Mouse (Mus musculus): ENCODE data around the gene Tmem141. TPM values are rescaled to one million over a fixed set of nuclear protein-coding genes. Genes with fewer than 3 reads are reported as not detected.

The Tmem141 gene
- polyA plus RNA-seq, 1 experiment = 18.3 TPM

DNA sequence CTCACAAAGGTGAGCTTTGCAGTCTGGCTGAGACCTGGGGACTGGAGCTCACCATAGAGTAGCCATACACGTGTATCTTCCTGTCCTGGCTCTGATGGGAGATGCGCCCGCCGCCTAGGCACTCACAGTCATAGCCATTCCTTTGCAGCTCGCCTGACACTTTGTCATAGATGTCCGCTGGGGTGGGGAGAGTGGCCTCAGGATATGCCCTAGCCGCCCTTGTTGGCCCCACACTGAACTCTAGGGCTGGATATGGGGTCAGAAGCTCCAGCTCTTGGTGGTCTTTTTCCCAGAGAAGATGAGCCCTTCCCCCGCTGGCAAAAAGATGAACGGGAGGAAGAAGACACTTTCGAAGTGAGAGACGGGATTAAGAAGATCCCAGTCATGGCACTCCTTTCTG lies 47.7 kb downstream of the Tmem141 start:
- 0 out of 2 replicates have a peak overlapping the region, but pooled peaks have one; percentile 4 for H3K27ac ChIP-seq (ENCODE audit: insufficient read depth, low read length)
- peak overlapping the region; percentile 52 for H3K4me3 ChIP-seq (ENCODE audit: insufficient read depth, low read length)
- TF ChIP-seq CTCF (IDR thresholded peaks at IDR 0.05; ENCODE audit: borderline replicate concordance, insufficient read depth, low read length) (no peak), POLR2A (IDR thresholded peaks at IDR 0.05; ENCODE audit: low read depth, low read length) (no peak)
- peaks cover 6% of the 10 kb centered on the region; the same call in 1 of the 2 replicates for H3K4me1 ChIP-seq (ENCODE audit: control insufficient read depth, insufficient read depth, low read length)

DNA sequence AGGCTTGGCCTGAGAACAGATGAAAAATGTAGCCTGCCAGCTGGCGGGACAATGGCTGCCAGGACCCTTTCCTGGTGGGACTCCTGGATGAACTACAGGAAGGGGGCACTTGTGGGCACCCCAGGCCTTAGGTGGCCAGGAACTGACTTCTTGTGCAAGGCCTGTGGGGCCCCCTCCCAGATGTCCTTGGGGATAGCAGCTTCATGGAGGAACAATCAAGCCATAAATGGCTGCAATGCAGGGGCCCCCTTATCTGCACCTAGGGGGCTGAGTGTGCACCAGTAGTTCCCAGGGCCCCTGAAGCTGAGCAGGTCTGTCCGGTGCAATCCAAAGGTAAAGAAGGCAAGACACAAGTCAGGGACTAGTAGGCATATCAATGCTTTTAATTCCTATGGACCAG lies 48.7 kb downstream of the Tmem141 start:
- Histone ChIP-seq H3K4me3 (ENCODE audit: insufficient read depth, low read length) (no peak overlapping the region), H3K27ac (ENCODE audit: insufficient read depth, low read length) (no peak overlapping the region)

DNA sequence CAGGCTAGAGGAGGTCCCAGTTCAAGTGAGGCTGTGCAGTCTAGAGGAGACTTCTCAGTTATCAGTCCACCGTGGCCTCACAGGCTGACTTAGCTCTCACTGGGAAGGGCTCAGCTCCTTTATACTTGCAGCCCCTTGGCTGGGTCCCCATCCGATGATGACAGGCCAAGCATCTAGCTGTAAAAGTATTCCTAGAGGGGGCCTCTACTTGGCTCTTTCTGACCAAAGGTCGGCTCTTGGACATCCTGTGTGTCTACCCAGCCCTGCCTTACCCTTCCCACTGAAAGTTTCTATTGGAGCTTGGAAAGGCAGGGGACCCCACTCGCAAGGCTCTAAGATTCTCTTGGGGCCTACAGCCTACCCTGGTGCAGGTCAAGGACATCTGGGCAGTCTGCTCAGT lies 50.6 kb downstream of the Tmem141 start:
- no peak overlapping the region for H3K27ac ChIP-seq (ENCODE audit: insufficient read depth, low read length)
- peaks cover 6% of the 10 kb centered on the region; the same call in 1 of the 2 replicates for H3K4me1 ChIP-seq (ENCODE audit: control insufficient read depth, insufficient read depth, low read length)
- TF ChIP-seq POLR2A (IDR thresholded peaks at IDR 0.05; ENCODE audit: low read depth, low read length) = no peak
- TF ChIP-seq CTCF (IDR thresholded peaks at IDR 0.05; ENCODE audit: borderline replicate concordance, insufficient read depth, low read length) = no peak
- no peak overlapping the region for H3K4me3 ChIP-seq (ENCODE audit: insufficient read depth, low read length)

More for the DNA sequence above, 48.7 kb downstream of the Tmem141 start:
- TF ChIP-seq CTCF (IDR thresholded peaks at IDR 0.05; ENCODE audit: borderline replicate concordance, insufficient read depth, low read length) (no peak), POLR2A (IDR thresholded peaks at IDR 0.05; ENCODE audit: low read depth, low read length) (no peak)
- H3K4me1 ChIP-seq (ENCODE audit: control insufficient read depth, insufficient read depth, low read length) = peaks cover 6% of the 10 kb centered on the region; the same call in 1 of the 2 replicates

Other genes starting within 250 kb of the Tmem141 start
- 3.3 and 5.2 TPM in 2 replicates for gene Sapcd2, start 249.7 kb downstream of the Tmem141 start, polyA plus RNA-seq (2011; ENCODE audit: insufficient read length, low read depth, missing spikeins)
- 0.33 and 2.2 TPM in 2 replicates for gene Entpd2, start 226.1 kb downstream of the Tmem141 start, polyA plus RNA-seq (2011; ENCODE audit: insufficient read length, low read depth, missing spikeins)
- gene Npdc1, start 222.7 kb downstream of the Tmem141 start, polyA plus RNA-seq (2011; ENCODE audit: insufficient read length, low read depth, missing spikeins) = 86.0 and 107 TPM in 2 replicates
- gene Fut7, start 198.7 kb downstream of the Tmem141 start, polyA plus RNA-seq (2011; ENCODE audit: insufficient read length, low read depth, missing spikeins) = not detected in 2 replicates
- 7.8 and 12.1 TPM in 2 replicates for gene Abca2, start 193.3 kb downstream of the Tmem141 start, polyA plus RNA-seq (2011; ENCODE audit: insufficient read length, low read depth, missing spikeins)
- gene Clic3, start 165.2 kb downstream of the Tmem141 start, polyA plus RNA-seq (2011; ENCODE audit: insufficient read length, low read depth, missing spikeins) = not detected in 2 replicates
- gene Paxx, start 160.9 kb downstream of the Tmem141 start, polyA plus RNA-seq (2011; ENCODE audit: insufficient read length, low read depth, missing spikeins) = 12.9 and 13.6 TPM in 2 replicates
- not detected in 2 replicates for gene Ptgds, start 152.0 kb downstream of the Tmem141 start, polyA plus RNA-seq (2011; ENCODE audit: insufficient read length, low read depth, missing spikeins)
- gene Lcn12, start 128.1 kb downstream of the Tmem141 start, polyA plus RNA-seq (2011; ENCODE audit: insufficient read length, low read depth, missing spikeins) = not detected in 2 replicates
- gene Fbxw5, start 121.3 kb downstream of the Tmem141 start, polyA plus RNA-seq (2011; ENCODE audit: insufficient read length, low read depth, missing spikeins) = 28.0 and 40.7 TPM in 2 replicates
- gene C8g, start 120.3 kb downstream of the Tmem141 start, polyA plus RNA-seq (2011; ENCODE audit: insufficient read length, low read depth, missing spikeins) = 0.91 and 1.2 TPM in 2 replicates
- gene Traf2, start 75.1 kb downstream of the Tmem141 start, polyA plus RNA-seq (2011; ENCODE audit: insufficient read length, low read depth, missing spikeins) = 11.5 and 13.1 TPM in 2 replicates
- 102 and 122 TPM in 2 replicates for gene Edf1, start 64.2 kb downstream of the Tmem141 start, polyA plus RNA-seq (2011; ENCODE audit: insufficient read length, low read depth, missing spikeins)
- gene Mamdc4, start 47.2 kb downstream of the Tmem141 start, polyA plus RNA-seq (2011; ENCODE audit: insufficient read length, low read depth, missing spikeins) = 0.45 and 1.0 TPM in 2 replicates
- gene Phpt1, start 46.8 kb downstream of the Tmem141 start, polyA plus RNA-seq (2011; ENCODE audit: insufficient read length, low read depth, missing spikeins) = 33.0 and 46.4 TPM in 2 replicates
- gene Ajm1, start 40.2 kb downstream of the Tmem141 start, polyA plus RNA-seq (2011; ENCODE audit: insufficient read length, low read depth, missing spikeins) = 0.17 and 0.25 TPM in 2 replicates
- gene Rabl6, start 13.5 kb downstream of the Tmem141 start, polyA plus RNA-seq (2011; ENCODE audit: insufficient read length, low read depth, missing spikeins) = 51.0 and 63.2 TPM in 2 replicates
- gene Ccdc183, start 4.3 kb downstream of the Tmem141 start, polyA plus RNA-seq (2011; ENCODE audit: insufficient read length, low read depth, missing spikeins) = not detected in 2 replicates
- gene Fcna, start 6.0 kb upstream of the Tmem141 start, polyA plus RNA-seq (2011; ENCODE audit: insufficient read length, low read depth, missing spikeins) = not detected in 2 replicates
- not detected in 2 replicates for gene Lcn8, start 31.1 kb upstream of the Tmem141 start, polyA plus RNA-seq (2011; ENCODE audit: insufficient read length, low read depth, missing spikeins)
- not detected in 2 replicates for gene Lcn5, start 35.9 kb upstream of the Tmem141 start, polyA plus RNA-seq (2011; ENCODE audit: insufficient read length, low read depth, missing spikeins)
- gene Lcn6, start 54.8 kb upstream of the Tmem141 start, polyA plus RNA-seq (2011; ENCODE audit: insufficient read length, low read depth, missing spikeins) = not detected in 2 replicates
- gene Lcn10, start 60.7 kb upstream of the Tmem141 start, polyA plus RNA-seq (2011; ENCODE audit: insufficient read length, low read depth, missing spikeins) = not detected in 2 replicates
- not detected in 2 replicates for gene Obp2a, start 78.0 kb upstream of the Tmem141 start, polyA plus RNA-seq (2011; ENCODE audit: insufficient read length, low read depth, missing spikeins)
- 14.4 and 21.2 TPM in 2 replicates for gene Bmyc, start 84.7 kb upstream of the Tmem141 start, polyA plus RNA-seq (2011; ENCODE audit: insufficient read length, low read depth, missing spikeins)
- not detected in 2 replicates for gene Obp2b, start 115.0 kb upstream of the Tmem141 start, polyA plus RNA-seq (2011; ENCODE audit: insufficient read length, low read depth, missing spikeins)
- not detected in 2 replicates for gene Lcn3, start 143.6 kb upstream of the Tmem141 start, polyA plus RNA-seq (2011; ENCODE audit: insufficient read length, low read depth, missing spikeins)
- not detected in 2 replicates for gene Lcn11, start 155.0 kb upstream of the Tmem141 start, polyA plus RNA-seq (2011; ENCODE audit: insufficient read length, low read depth, missing spikeins)
- gene Gm13539, start 160.3 kb upstream of the Tmem141 start, polyA plus RNA-seq (2011; ENCODE audit: insufficient read length, low read depth, missing spikeins) = not detected in 2 replicates
- not detected in 2 replicates for gene Glt6d1, start 193.8 kb upstream of the Tmem141 start, polyA plus RNA-seq (2011; ENCODE audit: insufficient read length, low read depth, missing spikeins)
- gene Lcn9, start 201.1 kb upstream of the Tmem141 start, polyA plus RNA-seq (2011; ENCODE audit: insufficient read length, low read depth, missing spikeins) = not detected in 2 replicates
- gene Sohlh1, start 225.2 kb upstream of the Tmem141 start, polyA plus RNA-seq (2011; ENCODE audit: insufficient read length, low read depth, missing spikeins) = not detected in 2 replicates
- gene Kcnt1, start 241.7 kb upstream of the Tmem141 start, polyA plus RNA-seq (2011; ENCODE audit: insufficient read length, low read depth, missing spikeins) = not detected in 2 replicates

All from embryonic fibroblast, embryonic 13.5 days (primary cell).